ENCODE assay signal across 8 mouse cellular contexts in the genomic region with DNA sequence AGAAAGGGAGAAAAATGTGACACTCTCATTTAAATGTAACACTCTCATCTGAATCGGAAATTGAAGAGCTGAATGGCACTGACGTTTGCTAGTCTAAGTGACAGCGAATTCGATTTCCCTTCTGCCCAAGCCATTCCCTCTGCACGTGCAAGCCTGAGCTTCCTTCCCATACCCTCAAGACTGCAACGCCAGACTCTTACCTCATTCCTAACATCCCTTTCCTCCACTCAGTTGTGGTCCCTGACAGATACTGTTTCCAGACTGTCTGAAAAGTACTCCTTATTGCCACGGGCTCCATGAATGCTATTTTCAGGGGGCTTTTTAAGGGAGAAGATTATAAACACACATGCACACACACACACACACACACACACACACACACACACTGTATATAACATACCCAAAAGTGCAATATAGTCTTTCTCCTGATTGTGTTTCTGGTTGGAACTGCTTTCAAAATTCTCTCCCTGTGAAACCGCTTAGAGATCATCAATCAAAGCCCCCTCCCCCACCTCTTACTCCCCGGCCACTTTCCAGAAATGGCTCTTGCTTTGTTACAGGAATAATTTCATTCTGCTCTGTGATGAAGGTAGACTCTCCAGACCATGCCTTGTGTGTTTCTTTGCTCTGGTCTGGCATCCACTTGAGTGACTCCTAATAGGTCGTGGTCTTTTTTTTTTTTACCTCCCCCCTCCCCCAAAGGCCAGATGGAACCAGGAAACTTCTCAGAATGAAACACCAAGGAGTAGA. TPM values are rescaled to one million over a fixed set of nuclear protein-coding genes. Genes with fewer than 3 reads are reported as not detected.
DNase-seq lines count a peak whose midpoint lies in the region; ATAC-seq lines count a peak whose summit lies in the region.

No protein-coding gene starts in this region.

- peak overlapping the region; percentile 74 for H3K4me2 ChIP-seq in heart, embryonic 13.5 days
- H3K4me2 ChIP-seq in limb, embryonic 13.5 days (replicated peaks) = peak overlapping the region; percentile 71
- peak overlapping the region; percentile 94 for H3K4me2 ChIP-seq in midbrain, embryonic 15.5 days

- ATAC-seq in heart, embryonic 13.5 days (ENCODE audit: extremely low read depth, insufficient number of reproducible peaks, low FRiP score, low TSS enrichment) = peak; percentile 2; the same call in 1 of the 2 replicates
- ATAC-seq in limb, embryonic 13.5 days (ENCODE audit: low FRiP score, low read depth) = peak; percentile 62
- peak; percentile 63 for ATAC-seq in midbrain, embryonic 15.5 days (replicated peaks)
- ATAC-seq in CD4-positive, CD25-positive, alpha-beta regulatory T cell, adult 4 months = no peak

- DNase-seq in heart, postnatal 14 days = no peak
- no peak for DNase-seq in forebrain, embryonic 10.5 days (ENCODE audit: extremely low spot score, low spot score)
- DNase-seq in layer of hippocampus, adult 9-10 months (ENCODE audit: low spot score) = no peak
- no peak for DNase-seq in layer of hippocampus, adult 18-20 months (ENCODE audit: low spot score in 2 of 2)

- H3K4me3 ChIP-seq in heart, embryonic 13.5 days = peak overlapping the region; percentile 72
- H3K4me3 ChIP-seq in forebrain, embryonic 10.5 days = peak overlapping the region; percentile 82
- peak overlapping the region; percentile 69 for H3K4me3 ChIP-seq in limb, embryonic 13.5 days
- H3K4me3 ChIP-seq in midbrain, embryonic 15.5 days = peak overlapping the region; percentile 87

- intact Hi-C loops in heart, postnatal 14 days (cut with DNase I) = loop anchor here (2.0 to 5.0 kb wide), 3 partner anchors 52 to 160 kb away; no protein-coding TSS in a partner anchor

- peaks cover 36% of the 10 kb centered on the region for H3K4me1 ChIP-seq in heart, embryonic 13.5 days
- peaks cover 41% of the 10 kb centered on the region for H3K4me1 ChIP-seq in forebrain, embryonic 10.5 days
- H3K4me1 ChIP-seq in limb, embryonic 13.5 days = peaks cover 51% of the 10 kb centered on the region
- peaks cover 21% of the 10 kb centered on the region for H3K4me1 ChIP-seq in midbrain, embryonic 15.5 days

- peak overlapping the region; percentile 86 for H3K9ac ChIP-seq in heart, embryonic 13.5 days
- peak overlapping the region; percentile 77 for H3K9ac ChIP-seq in limb, embryonic 13.5 days
- peak overlapping the region; percentile 75; the same call in 1 of the 2 replicates for H3K9ac ChIP-seq in midbrain, embryonic 15.5 days

- H3K9me3 ChIP-seq in heart, embryonic 13.5 days = peaks cover 2% of the 10 kb centered on the region; the same call in 1 of the 2 replicates
- H3K9me3 ChIP-seq in forebrain, embryonic 10.5 days = 0 out of 2 replicates have a peak, but pooled peaks cover 4% of the 10 kb centered on the region
- no peaks in the 10 kb centered on the region for H3K9me3 ChIP-seq in limb, embryonic 13.5 days
- H3K9me3 ChIP-seq in midbrain, embryonic 15.5 days = no peaks in the 10 kb centered on the region

- H3K27me3 ChIP-seq in heart, embryonic 13.5 days (replicated peaks) = 0 out of 2 replicates have a peak, but pooled peaks cover 3% of the 10 kb centered on the region
- no peaks in the 10 kb centered on the region; the same call in 1 of the 2 replicates for H3K27me3 ChIP-seq in forebrain, embryonic 10.5 days (ENCODE audit: poor library complexity, severe bottlenecking)
- H3K27me3 ChIP-seq in limb, embryonic 13.5 days = no peaks in the 10 kb centered on the region
- H3K27me3 ChIP-seq in midbrain, embryonic 15.5 days (replicated peaks) = no peaks in the 10 kb centered on the region

- no peaks in the 10 kb centered on the region for H3K36me3 ChIP-seq in heart, embryonic 13.5 days
- H3K36me3 ChIP-seq in forebrain, embryonic 10.5 days (replicated peaks) = no peaks in the 10 kb centered on the region
- H3K36me3 ChIP-seq in limb, embryonic 13.5 days = no peaks in the 10 kb centered on the region
- H3K36me3 ChIP-seq in midbrain, embryonic 15.5 days (replicated peaks) = no peaks in the 10 kb centered on the region

- WGBS in heart, embryonic 13.5 days = 5% methylated on average over 10 of the region's 10 CpGs
- 18% methylated on average over 10 of the region's 10 CpGs for WGBS in forebrain, embryonic 10.5 days
- WGBS in limb, embryonic 13.5 days = 0% methylated on average over 10 of the region's 10 CpGs
- 12% methylated on average over 10 of the region's 10 CpGs for WGBS in midbrain, embryonic 15.5 days

- peak overlapping the region; percentile 91 for H3K27ac ChIP-seq in heart, embryonic 13.5 days (replicated peaks)
- H3K27ac ChIP-seq in forebrain, embryonic 10.5 days = peak overlapping the region; percentile 92
- H3K27ac ChIP-seq in limb, embryonic 13.5 days = peak overlapping the region; percentile 95
- H3K27ac ChIP-seq in midbrain, embryonic 15.5 days = peak overlapping the region; percentile 72

RNA-seq across cellular contexts. Expression of a gene that starts 0.8 kb away (rescaled TPM):
- polyA plus RNA-seq in heart, embryonic 13.5 days (2015; fragmentation: Nextera tagmentation; extraction: Ambion mirVana) = 13.7 and 17.0 TPM in 2 replicates
- 1 to 10 TPM; 4.6 to 6.2 TPM for total RNA-seq in heart, postnatal 14 days (2021)
- polyA plus RNA-seq in forebrain, embryonic 10.5 days (2016; fragmentation: Nextera tagmentation; extraction: Ambion mirVana) = 28.0 and 28.9 TPM in 2 replicates
- 61.5 and 66.1 TPM in 2 replicates for polyA plus RNA-seq in limb, embryonic 13.5 days (2015; fragmentation: Nextera tagmentation; extraction: Ambion mirVana)
- polyA plus RNA-seq in midbrain, embryonic 15.5 days (2015; fragmentation: Nextera tagmentation; extraction: Ambion mirVana) = 7.0 and 7.3 TPM in 2 replicates
- total RNA-seq in layer of hippocampus, adult 18-20 months (2021) = under 1 TPM; 0.15 to 0.35 TPM
- not detected for polyA plus RNA-seq in CD4-positive, CD25-positive, alpha-beta regulatory T cell, adult 4 months (2017; shearing (Covaris generic))
